Mouse (Mus musculus): ENCODE data around the gene Igf1. TPM values are rescaled to one million over a fixed set of nuclear protein-coding genes. Genes with fewer than 3 reads are reported as not detected.

Igf1 gene
- total and polyA plus RNA-seq, 3 experiments = not detected

- DNase-seq (ENCODE audit: low read depth, low spot score) = peak; percentile 11
- Histone ChIP-seq H3K27ac (ENCODE audit: control insufficient read depth, low read depth, low read length) (no peak overlapping the region), H3K36me3 (ENCODE audit: control insufficient read depth in 1 of 2, insufficient read depth in 2 of 2, low read length in 2 of 2) (no peaks in the 10 kb centered on the region), H3K9ac (ENCODE audit: control insufficient read depth, low read depth, low read length, poor library complexity, severe bottlenecking) (no peak overlapping the region), H3K27me3 (ENCODE audit: control insufficient read depth in 1 of 2, insufficient read depth in 2 of 2, low read length in 2 of 2) (no peaks in the 10 kb centered on the region), H3K4me1 (ENCODE audit: control insufficient read depth in 1 of 2, insufficient read depth in 2 of 2, low read length in 2 of 2) (no peaks in the 10 kb centered on the region), H3K9me3 (replicated peaks; ENCODE audit: insufficient read depth, low read length) (no peaks in the 10 kb centered on the region), H3K4me3 (ENCODE audit: control insufficient read depth in 1 of 2, insufficient read depth in 1 of 2, low read depth in 2 of 2, low read length in 2 of 2) (no peak overlapping the region), H3K79me2 (ENCODE audit: control insufficient read depth, insufficient read depth, low read length, poor library complexity) (no peaks in the 10 kb centered on the region)
- TF ChIP-seq USF1 (IDR thresholded peaks at IDR 0.05; ENCODE audit: low read depth, low read length) = peak; percentile 14; the same call in 1 of the 2 replicates
- no peak for TF ChIP-seq MYC (IDR thresholded peaks at IDR 0.05; ENCODE audit: low read depth, low read length)
- no peak for TF ChIP-seq ELF1 (IDR thresholded peaks at IDR 0.05; ENCODE audit: low read depth, low read length)
Observed at GRCm38 (mm10) chr10:87927131-87927609, 69.1 kb downstream of the Igf1 start.

- no peaks in the 10 kb centered on the region for H3K4me1 ChIP-seq (ENCODE audit: control insufficient read depth in 1 of 2, insufficient read depth in 2 of 2, low read length in 2 of 2)
- no peaks in the 10 kb centered on the region for H3K79me2 ChIP-seq (ENCODE audit: control insufficient read depth, insufficient read depth, low read length, poor library complexity)
- no peak overlapping the region for H3K4me3 ChIP-seq (ENCODE audit: control insufficient read depth in 1 of 2, insufficient read depth in 1 of 2, low read depth in 2 of 2, low read length in 2 of 2)
- no peaks in the 10 kb centered on the region for H3K9me3 ChIP-seq (replicated peaks; ENCODE audit: insufficient read depth, low read length)
- DNase-seq (ENCODE audit: low read depth, low spot score) = no peak
- no peaks in the 10 kb centered on the region for H3K27me3 ChIP-seq (ENCODE audit: control insufficient read depth in 1 of 2, insufficient read depth in 2 of 2, low read length in 2 of 2)
- H3K36me3 ChIP-seq (ENCODE audit: control insufficient read depth in 1 of 2, insufficient read depth in 2 of 2, low read length in 2 of 2) = no peaks in the 10 kb centered on the region
- no peak overlapping the region for H3K9ac ChIP-seq (ENCODE audit: control insufficient read depth, low read depth, low read length, poor library complexity, severe bottlenecking)
- no peak overlapping the region for H3K27ac ChIP-seq (ENCODE audit: control insufficient read depth, low read depth, low read length)
- TF ChIP-seq NRF1 (IDR thresholded peaks at IDR 0.05; ENCODE audit: insufficient read depth, low read depth, low read length, poor library complexity, severe bottlenecking) = no peak
- TF ChIP-seq MAX (IDR thresholded peaks at IDR 0.05; ENCODE audit: low read length) = no peak
- TF ChIP-seq POLR2A (IDR thresholded peaks at IDR 0.05; ENCODE audit: control insufficient read depth in 1 of 2, insufficient read depth in 1 of 2, low read depth in 1 of 2, low read length in 2 of 2, poor library complexity in 1 of 2) = no peak
- no peak for TF ChIP-seq ZMIZ1 (IDR thresholded peaks at IDR 0.05; ENCODE audit: low read depth, low read length)
- no peak for TF ChIP-seq CTCF (IDR thresholded peaks at IDR 0.05 in 2 of 3, conservative IDR thresholded peaks at IDR 0.05 in 1 of 3; ENCODE audit: control insufficient read depth in 1 of 3, insufficient read depth in 1 of 3, low read depth in 2 of 3, low read length in 3 of 3, poor library complexity in 1 of 3, severe bottlenecking in 1 of 3)
- no peak for TF ChIP-seq SIN3A (IDR thresholded peaks at IDR 0.05; ENCODE audit: low read length)
- TF ChIP-seq JUND (IDR thresholded peaks at IDR 0.05; ENCODE audit: low read depth, low read length) = no peak
- TF ChIP-seq MXI1 (IDR thresholded peaks at IDR 0.05; ENCODE audit: low read depth, low read length) = no peak
- no peak for TF ChIP-seq GATA1 (IDR thresholded peaks at IDR 0.05; ENCODE audit: low read depth, low read length)
- TF ChIP-seq MAZ (IDR thresholded peaks at IDR 0.05; ENCODE audit: low read depth, low read length) = no peak
- no peak for TF ChIP-seq SMC3 (IDR thresholded peaks at IDR 0.05; ENCODE audit: low read depth, low read length)
- no peak for TF ChIP-seq HCFC1 (IDR thresholded peaks at IDR 0.05; ENCODE audit: low read depth, low read length)
- no peak for TF ChIP-seq ZNF384 (IDR thresholded peaks at IDR 0.05; ENCODE audit: low read depth, low read length)
- TF ChIP-seq MAFK (IDR thresholded peaks at IDR 0.05; ENCODE audit: borderline replicate concordance, low read depth, low read length) = no peak
- no peak for TF ChIP-seq CHD1 (IDR thresholded peaks at IDR 0.05; ENCODE audit: low read depth, low read length)
- TF ChIP-seq NELFE (IDR thresholded peaks at IDR 0.05; ENCODE audit: low read depth, low read length) = no peak
- no peak for TF ChIP-seq BHLHE40 (IDR thresholded peaks at IDR 0.05; ENCODE audit: borderline replicate concordance, low read depth, low read length)
- no peak for TF ChIP-seq USF1 (IDR thresholded peaks at IDR 0.05; ENCODE audit: low read depth, low read length)
- no peak for TF ChIP-seq CHD2 (IDR thresholded peaks at IDR 0.05; ENCODE audit: low read length)
Observed at GRCm38 (mm10) chr10:87948192-87948591, 90.1 kb downstream of the Igf1 start.
